Mouse (Mus musculus) myocyte (in vitro differentiated cells): Measurements from ENCODE around the gene 1700012P22Rik.

ENCODE experiments used
- CEBPB ChIP-seq: IDR thresholded peaks from 2 replicates; pipeline ENCODE4 v1.6.1; 2011; ENCODE audit warnings: mild to moderate bottlenecking, moderate library complexity; ENCODE audit not compliant: poor library complexity, insufficient read depth, severe bottlenecking
- MYOG ChIP-seq, 3 experiments: IDR thresholded peaks; one replicate each; pipeline ENCODE4 v1.6.1; 2011; ENCODE audit warnings: control low read depth in 2 of 3, low read depth in 2 of 3, mild to moderate bottlenecking in 2 of 3; ENCODE audit not compliant: insufficient read length in 2 of 3, control insufficient read depth in 1 of 3, insufficient read depth in 1 of 3
- POLR2A ChIP-seq: IDR thresholded peaks from one replicate; pipeline ENCODE4 v1.6.1; 2011; ENCODE audit warnings: low read depth, mild to moderate bottlenecking, control low read depth, moderate library complexity; ENCODE audit not compliant: insufficient read length
- SRF ChIP-seq: IDR thresholded peaks from one replicate; pipeline ENCODE4 v1.6.1; 2011; ENCODE audit warnings: low read depth; ENCODE audit not compliant: control insufficient read depth, insufficient read length
- TCF12 ChIP-seq: IDR thresholded peaks from one replicate; pipeline ENCODE4 v1.6.1; 2011; ENCODE audit warnings: mild to moderate bottlenecking, control low read depth; ENCODE audit not compliant: poor library complexity, insufficient read depth, severe bottlenecking
- TCF3 ChIP-seq: IDR thresholded peaks from one replicate; pipeline ENCODE4 v1.6.1; 2011; ENCODE audit warnings: low read depth, control low read depth; ENCODE audit not compliant: insufficient read length

DNA sequence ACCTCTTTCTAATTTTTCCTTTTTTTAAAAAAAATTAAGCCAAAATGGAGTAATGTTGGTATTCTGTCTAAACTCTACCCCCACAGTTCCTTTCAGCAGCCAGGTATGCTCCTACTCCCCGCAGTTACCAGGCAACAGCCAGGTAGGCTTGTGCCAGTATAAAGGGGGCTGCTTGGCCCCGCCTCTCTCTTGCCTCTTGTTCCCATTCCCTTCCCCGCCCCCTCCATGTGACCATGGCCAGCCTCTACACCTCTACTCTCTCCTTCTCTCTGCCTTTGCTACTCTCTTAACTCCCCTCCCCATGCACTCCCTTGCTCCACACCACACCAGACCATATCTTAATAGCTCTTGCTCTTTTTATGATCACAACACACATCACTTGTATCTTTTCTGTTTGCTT, 32.3 kb downstream of the 1700012P22Rik start:
- TF ChIP-seq POLR2A: no peak
- TF ChIP-seq CEBPB: no peak
- no peak for TF ChIP-seq MYOG (IDR thresholded peaks at IDR 0.05; ENCODE audit: control insufficient read depth in 1 of 3, insufficient read depth in 1 of 3, insufficient read length in 2 of 3, low read depth in 2 of 3)
- no peak for TF ChIP-seq TCF12
- no peak for TF ChIP-seq SRF
- TF ChIP-seq TCF3: no peak
